Mouse (Mus musculus) bone marrow macrophage, adult 2 months (primary cell): ENCODE results near the gene Cinp.

ENCODE experiments used
- CTCF ChIP-seq: IDR thresholded peaks from 2 replicates; pipeline ENCODE4 v1.5.1; 2012; ENCODE audit warnings: low read depth, mild to moderate bottlenecking, low read length, moderate library complexity
- POLR2A ChIP-seq: IDR thresholded peaks from 2 replicates; pipeline ENCODE4 v1.6.1; 2012; ENCODE audit warnings: mild to moderate bottlenecking, low read depth, low read length, borderline replicate concordance

DNA sequence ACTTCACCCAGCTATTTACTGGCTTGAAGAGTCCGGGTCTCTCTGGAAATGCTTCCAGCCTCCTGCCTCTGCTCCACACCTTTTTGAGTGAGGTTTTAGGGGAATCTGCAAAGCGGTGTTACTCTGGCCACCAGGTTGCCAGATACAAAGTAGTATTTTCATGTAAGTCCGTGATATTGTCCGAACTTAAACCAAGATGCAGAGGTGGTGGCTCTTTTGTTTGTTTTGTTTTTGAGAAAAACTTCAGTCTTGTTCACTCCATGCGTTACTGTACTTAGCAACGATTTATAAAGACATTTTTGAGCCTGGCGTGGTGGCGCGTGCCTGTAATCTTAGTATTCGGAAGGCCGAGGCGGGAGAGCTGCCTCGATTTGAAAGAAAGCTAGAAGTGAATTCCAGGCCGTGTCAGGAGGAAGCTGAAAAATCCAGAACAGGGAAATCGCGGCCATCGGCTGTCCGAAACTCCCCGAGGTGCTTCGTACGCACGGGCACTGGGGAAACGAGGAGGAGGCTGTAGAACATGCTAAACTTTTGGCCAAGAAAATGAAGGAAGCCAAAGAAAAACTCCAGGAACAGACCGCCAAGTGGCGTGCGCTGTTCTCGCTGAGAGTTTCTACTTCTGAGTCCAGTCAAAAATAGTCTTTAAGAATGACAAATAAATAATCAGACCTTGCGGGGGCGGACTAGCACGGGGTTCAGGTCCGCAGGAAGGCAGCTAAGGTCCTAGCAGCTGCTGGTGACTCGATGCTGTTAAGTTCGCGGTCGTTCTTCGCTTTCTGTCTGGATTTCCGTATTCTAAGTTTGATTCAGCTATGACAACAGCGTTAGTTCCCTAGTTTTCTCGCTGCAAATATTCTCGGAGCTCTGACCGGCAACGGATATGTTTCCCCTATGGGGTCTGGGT lies 44.5 kb downstream of the Cinp start:
- TF ChIP-seq CTCF (no peak; the same call in 1 of the 2 replicates), POLR2A (no peak)
